8 mouse cellular contexts compared by ENCODE assay signal in genomic region chr13:75090411-75090779, GRCm38 (mm10). TPM values are rescaled to one million over a fixed set of nuclear protein-coding genes. Genes with fewer than 3 reads are reported as not detected.
A peak's percentile ranks its signal among the peaks of the same experiment; 100 is the strongest.
DNase-seq lines count a peak whose midpoint lies in the region; ATAC-seq and TF ChIP-seq lines count a peak whose summit lies in the region.

No protein-coding gene starts in this region.

- no peaks in the 10 kb centered on the region for H3K36me3 ChIP-seq in heart, embryonic 14.5 days (ENCODE audit: control insufficient read depth, insufficient read depth, low read length)
- no peaks in the 10 kb centered on the region for H3K36me3 ChIP-seq in E14TG2a.4 (ENCODE audit: insufficient read depth, low read length)
- no peaks in the 10 kb centered on the region for H3K36me3 ChIP-seq in hindbrain, embryonic 12.5 days
- H3K36me3 ChIP-seq in midbrain, embryonic 10.5 days: no peaks in the 10 kb centered on the region

- intact Hi-C loops in heart, postnatal 14 days (cut with DNase I): no loop called here

- peaks cover 0 to 4% of the 10 kb centered on the region in 2 experiments; a peak in 1 of 4 replicates for H3K4me1 ChIP-seq in heart, embryonic 14.5 days (ENCODE audit: control insufficient read depth in 2 of 2, insufficient read depth in 2 of 2, low read length in 2 of 2)
- peaks cover 16% of the 10 kb centered on the region for H3K4me1 ChIP-seq in E14TG2a.4 (replicated peaks; ENCODE audit: low read depth, low read length)
- H3K4me1 ChIP-seq in hindbrain, embryonic 12.5 days: peaks cover 6% of the 10 kb centered on the region; the same call in 1 of the 2 replicates
- H3K4me1 ChIP-seq in midbrain, embryonic 10.5 days: peaks cover 15% of the 10 kb centered on the region

- under 1% methylated on average over 12 of the region's 12 CpGs for WGBS in heart, embryonic 14.5 days
- under 1% methylated on average over 12 of the region's 12 CpGs for WGBS in hindbrain, embryonic 12.5 days
- under 1% methylated on average over 12 of the region's 12 CpGs for WGBS in midbrain, embryonic 10.5 days

- no peak for DNase-seq in heart, postnatal 14 days
- peak; percentile 25 for DNase-seq in cerebellum, adult 9-11 months
- peak; percentile 48 for DNase-seq in midbrain, embryonic 10.5 days (ENCODE audit: low spot score)
- DNase-seq in spleen, postnatal 14 days (ENCODE audit: low spot score in 2 of 2): no peak
- DNase-seq in ovary, postnatal 36 days (ENCODE audit: low spot score): no peak

- no peak for TF ChIP-seq CTCF in E14TG2a.4 (conservative IDR thresholded peaks at IDR 0.05; ENCODE audit: low read length)

- peak overlapping the region; percentile 25 to 32 for H3K4me3 ChIP-seq in heart, embryonic 14.5 days (ENCODE audit: control insufficient read depth in 1 of 2, insufficient read depth in 1 of 2, low read depth in 1 of 2, low read length in 2 of 2)
- H3K4me3 ChIP-seq in E14TG2a.4 (replicated peaks; ENCODE audit: low read length): peak overlapping the region; percentile 73
- H3K4me3 ChIP-seq in hindbrain, embryonic 12.5 days: peak overlapping the region; percentile 48
- H3K4me3 ChIP-seq in midbrain, embryonic 10.5 days: peak overlapping the region; percentile 61

- no peak for ATAC-seq in heart, embryonic 14.5 days (ENCODE audit: insufficient number of reproducible peaks, insufficient read depth, low FRiP score, low read depth)
- ATAC-seq in hindbrain, embryonic 12.5 days (ENCODE audit: low FRiP score): peak; percentile 69

- peak overlapping the region; percentile 70 for H3K4me2 ChIP-seq in heart, embryonic 14.5 days (ENCODE audit: low read length)
- H3K4me2 ChIP-seq in hindbrain, embryonic 12.5 days (replicated peaks): peak overlapping the region; percentile 78

- no peak overlapping the region for H3K9ac ChIP-seq in heart, embryonic 14.5 days (ENCODE audit: low read length)
- H3K9ac ChIP-seq in hindbrain, embryonic 12.5 days: peak overlapping the region; percentile 47

- peaks cover 25% of the 10 kb centered on the region for H3K27me3 ChIP-seq in heart, embryonic 14.5 days (ENCODE audit: control insufficient read depth, insufficient read depth, low read length)
- H3K27me3 ChIP-seq in E14TG2a.4 (ENCODE audit: insufficient read depth, low read length): peaks cover 29% of the 10 kb centered on the region
- peaks cover 4% of the 10 kb centered on the region; the same call in 1 of the 2 replicates for H3K27me3 ChIP-seq in hindbrain, embryonic 12.5 days
- peaks cover 9% of the 10 kb centered on the region for H3K27me3 ChIP-seq in midbrain, embryonic 10.5 days (ENCODE audit: low read depth, poor library complexity, severe bottlenecking)

- no peaks in the 10 kb centered on the region for H3K9me3 ChIP-seq in heart, embryonic 14.5 days (ENCODE audit: control insufficient read depth, low read length)
- H3K9me3 ChIP-seq in E14TG2a.4 (ENCODE audit: low read length): no peaks in the 10 kb centered on the region
- no peaks in the 10 kb centered on the region for H3K9me3 ChIP-seq in hindbrain, embryonic 12.5 days (replicated peaks)
- no peaks in the 10 kb centered on the region for H3K9me3 ChIP-seq in midbrain, embryonic 10.5 days (replicated peaks)

- no peak overlapping the region for H3K27ac ChIP-seq in heart, embryonic 14.5 days (replicated peaks in 1 of 2; ENCODE audit: control insufficient read depth in 1 of 2, insufficient read depth in 1 of 2, low read depth in 2 of 2, low read length in 2 of 2)
- no peak overlapping the region for H3K27ac ChIP-seq in hindbrain, embryonic 12.5 days
- H3K27ac ChIP-seq in midbrain, embryonic 10.5 days (replicated peaks): peak overlapping the region; percentile 63

RNA-seq across cellular contexts. Expression of gene Pcsk1, which starts 0.8 kb away (rescaled TPM):
- polyA plus RNA-seq in heart, embryonic 14.5 days (2014; fragmentation: Nextera tagmentation; extraction: Ambion mirVana): 0.35 TPM in 1 of 2 replicates, not detected in the other
- total RNA-seq in heart, postnatal 14 days (2021): under 1 TPM; 0.24 to 0.59 TPM
- polyA plus RNA-seq in hindbrain, embryonic 12.5 days (2016; fragmentation: Nextera tagmentation; extraction: Ambion mirVana): 1.0 and 1.8 TPM in 2 replicates
- polyA plus RNA-seq in midbrain, embryonic 10.5 days (2016; fragmentation: Nextera tagmentation; extraction: Ambion mirVana): 0.78 and 0.98 TPM in 2 replicates

Comparison
In these comparisons a context has a peak if more than half of its experiments do, and no peak if none do; other contexts are left out.
1. DNase-seq: peak in cerebellum, adult 9-11 months (single experiment) and midbrain, embryonic 10.5 days (single experiment); none in heart, postnatal 14 days (0 of 2), spleen, postnatal 14 days (0 of 2) and ovary, postnatal 36 days (single experiment).
2. Peak in every context shown above with its lines, with median percentiles within 50 percentile points of each other: H3K4me3 ChIP-seq.